Mouse (Mus musculus): Measurements from ENCODE around the gene Cops9.

Cops9 gene

GRCm38 (mm10) chr1:92641514-92642272 is at the start of gene Cops9:
TSS of gene Cops9 (minus strand) at chr1:92641985.
- peak; percentile 81 to 86 for DNase-seq (ENCODE audit: low spot score in 2 of 2)

- DNase-seq (ENCODE audit: low spot score in 2 of 2) = no peak
Measured at GRCm38 (mm10) chr1:92691166-92691844, 49.5 kb upstream of the Cops9 start.

GRCm38 (mm10) chr1:92686994-92687393 is 45.2 kb upstream of the Cops9 start:
- DNase-seq (ENCODE audit: low spot score in 2 of 2) = no peak

GRCm38 (mm10) chr1:92683151-92683550 is 41.4 kb upstream of the Cops9 start:
- no peak for DNase-seq (ENCODE audit: low spot score in 2 of 2)

- no peak for DNase-seq (ENCODE audit: low spot score in 2 of 2)
Measured at GRCm38 (mm10) chr1:92680668-92681603, 39.2 kb upstream of the Cops9 start.

- DNase-seq (ENCODE audit: low spot score in 2 of 2) = no peak
Measured at GRCm38 (mm10) chr1:92678757-92679156, 37.0 kb upstream of the Cops9 start.

GRCm38 (mm10) chr1:92676676-92676975 is 34.8 kb upstream of the Cops9 start:
- DNase-seq (ENCODE audit: low spot score in 2 of 2) = no peak

- DNase-seq (ENCODE audit: low spot score in 2 of 2) = no peak
Measured at GRCm38 (mm10) chr1:92675932-92676675, 34.3 kb upstream of the Cops9 start.

- no peak for DNase-seq (ENCODE audit: low spot score in 2 of 2)
Measured at GRCm38 (mm10) chr1:92673258-92673782, 31.5 kb upstream of the Cops9 start.

- DNase-seq (ENCODE audit: low spot score in 2 of 2) = no peak
Measured at GRCm38 (mm10) chr1:92671326-92671725, 29.5 kb upstream of the Cops9 start.

GRCm38 (mm10) chr1:92669430-92669829 is 27.6 kb upstream of the Cops9 start:
- no peak for DNase-seq (ENCODE audit: low spot score in 2 of 2)

- DNase-seq (ENCODE audit: low spot score in 2 of 2) = no peak
Measured at GRCm38 (mm10) chr1:92667106-92667505, 25.3 kb upstream of the Cops9 start.

- DNase-seq (ENCODE audit: low spot score in 2 of 2) = no peak
Measured at GRCm38 (mm10) chr1:92659392-92659791, 17.6 kb upstream of the Cops9 start.

GRCm38 (mm10) chr1:92657025-92657820 is 15.4 kb upstream of the Cops9 start:
- DNase-seq (ENCODE audit: low spot score in 2 of 2) = no peak

GRCm38 (mm10) chr1:92654676-92655075 is 12.9 kb upstream of the Cops9 start:
- DNase-seq (ENCODE audit: low spot score in 2 of 2) = no peak

- DNase-seq (ENCODE audit: low spot score in 2 of 2) = no peak
Measured at GRCm38 (mm10) chr1:92653179-92653578, 11.4 kb upstream of the Cops9 start.

GRCm38 (mm10) chr1:92651467-92651866 is 9.7 kb upstream of the Cops9 start:
- no peak for DNase-seq (ENCODE audit: low spot score in 2 of 2)

GRCm38 (mm10) chr1:92648673-92649072 is 6.9 kb upstream of the Cops9 start, which contains the start of gene Otos:
TSS of gene Otos (minus strand) at chr1:92648841.
- DNase-seq (ENCODE audit: low spot score in 2 of 2) = peak; percentile 32 to 52

GRCm38 (mm10) chr1:92648197-92648596 is 6.4 kb upstream of the Cops9 start:
- no peak for DNase-seq (ENCODE audit: low spot score in 2 of 2)

GRCm38 (mm10) chr1:92647752-92648151 is 6.0 kb upstream of the Cops9 start:
- DNase-seq (ENCODE audit: low spot score in 2 of 2) = peak; percentile 28 to 48

All from natural killer cell, adult 2 months (primary cell).